Mouse (Mus musculus): ENCODE results near the gene Nfib.

Gene Nfib

GRCm38 (mm10) chr4:82464051-82464632, 241.4 kb downstream of the Nfib start:
- DNase-seq (ENCODE audit: low spot score) = peak; percentile 35

DNA sequence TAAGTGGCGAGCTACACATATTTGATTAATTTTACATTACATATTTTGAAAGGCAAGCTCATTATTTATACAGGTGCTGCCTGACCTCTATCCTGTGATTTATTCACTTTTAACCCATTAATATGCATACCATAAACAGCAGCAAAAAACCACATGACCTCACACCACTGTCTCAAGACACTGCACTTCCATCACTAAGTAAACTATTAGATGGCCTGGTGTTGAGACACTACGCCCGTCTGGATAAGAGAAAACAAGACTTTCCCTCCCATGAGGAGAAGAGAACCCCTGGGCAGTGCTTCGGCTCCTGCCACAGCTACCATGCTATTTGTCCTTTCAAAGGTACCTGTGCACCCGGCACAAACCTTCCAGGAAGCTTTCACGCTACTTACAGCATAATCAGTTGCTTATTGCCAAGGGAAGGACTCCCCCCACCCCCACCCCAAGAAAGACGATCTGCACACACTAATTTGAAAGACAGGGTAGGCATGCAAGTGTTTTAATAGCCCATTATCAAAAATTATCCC, 242.3 kb downstream of the Nfib start:
- no peak for DNase-seq (ENCODE audit: low spot score)

DNA sequence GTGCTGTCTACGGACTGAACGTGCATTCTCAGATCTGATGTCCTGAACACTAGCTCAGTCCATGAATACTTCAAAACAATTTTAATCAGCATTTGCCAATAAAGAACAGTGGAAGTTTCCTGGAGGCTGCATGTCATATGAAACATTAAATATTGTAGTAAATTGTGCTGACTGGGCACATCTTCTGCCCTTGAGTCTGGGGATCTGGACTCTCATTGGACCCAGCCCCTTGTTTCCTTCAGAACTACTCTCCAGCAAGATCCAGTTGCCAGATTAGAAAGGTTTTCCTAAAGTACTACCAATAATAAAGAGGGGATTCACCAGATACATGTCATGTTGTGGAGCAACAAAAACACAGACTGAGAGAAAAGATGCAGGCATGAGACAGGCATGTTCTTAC, 243.9 kb downstream of the Nfib start:
- DNase-seq (ENCODE audit: low spot score) = no peak

DNA sequence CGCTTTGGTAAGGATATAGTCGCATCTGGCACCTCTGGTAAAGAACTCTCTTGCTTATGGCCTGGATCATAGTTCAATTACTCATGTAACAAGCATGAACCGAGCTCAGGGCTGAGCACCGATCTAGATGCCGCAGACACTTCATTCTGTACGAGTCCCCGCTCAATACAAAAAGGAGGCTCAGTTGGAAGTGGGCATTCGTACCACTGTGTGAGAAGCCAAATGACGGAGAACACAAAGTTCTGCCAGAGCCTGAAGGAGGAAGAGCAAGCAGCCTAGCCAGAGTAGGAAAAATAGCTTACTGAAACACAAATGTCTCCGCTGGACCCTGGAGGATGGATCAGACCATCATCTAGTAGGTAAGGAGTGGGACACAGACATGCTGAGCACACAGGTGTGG, 246.7 kb downstream of the Nfib start:
- no peak for DNase-seq (ENCODE audit: low spot score)

DNA sequence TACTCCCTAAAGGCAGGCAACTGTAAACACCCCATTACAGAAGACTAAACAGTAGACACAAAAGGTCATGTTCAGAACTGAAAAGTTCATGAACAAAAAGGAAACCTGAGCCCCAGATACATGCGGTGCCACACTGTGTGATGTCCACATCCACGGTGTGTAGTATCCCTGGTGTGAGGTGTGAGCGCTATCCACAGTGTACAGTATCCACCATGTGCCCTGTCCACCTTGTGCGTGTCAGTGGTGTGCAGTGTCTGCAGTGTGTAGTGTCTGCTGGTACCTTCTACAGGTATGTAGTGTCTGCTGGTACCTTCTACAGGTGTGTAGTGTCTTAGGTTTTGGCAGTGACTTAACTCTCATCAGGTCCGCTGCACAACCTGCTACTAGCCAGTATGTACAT, 248.6 kb downstream of the Nfib start:
- no peak for DNase-seq (ENCODE audit: low spot score)

DNA sequence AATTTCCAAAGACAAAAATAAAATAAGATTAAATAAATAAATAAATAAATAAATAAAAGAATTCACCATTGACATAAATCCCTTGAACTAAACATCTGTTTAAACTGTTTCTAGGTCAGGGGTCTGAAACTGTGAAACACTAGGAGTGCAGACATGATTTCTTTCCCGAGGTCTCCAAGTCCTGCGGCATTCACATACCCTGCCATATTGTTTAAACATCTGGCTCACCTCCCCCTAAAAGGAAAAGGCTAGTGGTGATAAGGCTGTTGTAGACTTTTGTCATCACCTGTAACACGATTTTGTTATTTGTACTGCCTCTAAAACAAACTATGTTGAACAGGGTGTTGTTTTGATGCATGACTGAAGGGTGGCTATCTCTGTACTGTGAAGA, 249.2 kb downstream of the Nfib start:
- no peak for DNase-seq (ENCODE audit: low spot score)

DNA sequence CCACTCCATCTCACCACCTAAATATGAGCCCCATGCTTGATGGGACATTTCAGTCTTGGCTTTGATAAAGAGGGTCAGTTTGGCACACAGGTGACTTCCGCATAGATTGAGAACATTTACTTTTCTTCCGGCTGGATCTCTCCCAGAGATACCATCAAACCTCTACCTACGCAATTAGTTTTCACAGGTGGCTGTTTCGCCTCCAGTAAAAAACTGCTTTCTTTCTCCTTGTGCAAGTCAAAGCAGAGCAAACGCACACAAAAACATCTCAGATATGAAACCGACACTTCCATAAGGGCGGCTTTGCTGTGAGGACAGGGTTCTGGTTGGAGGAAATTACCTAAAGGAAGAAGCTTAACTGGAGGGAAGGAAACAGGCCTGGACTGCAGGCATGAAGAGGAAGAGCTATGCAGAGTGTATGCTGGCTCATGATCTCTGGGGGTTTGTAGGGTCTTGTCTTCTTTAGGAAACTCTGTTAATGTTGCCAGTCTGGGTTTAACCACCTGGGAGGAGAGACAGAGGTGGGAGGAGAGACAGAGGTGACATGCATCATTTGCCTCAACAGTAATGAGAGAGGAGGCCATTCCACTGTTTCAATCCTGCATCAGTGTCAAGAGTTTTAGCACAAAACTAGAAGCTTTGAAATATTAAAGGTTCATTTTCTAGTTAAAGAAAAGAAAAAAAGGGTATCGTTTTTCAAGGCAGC, 249.8 kb downstream of the Nfib start:
- no peak for DNase-seq (ENCODE audit: low spot score)

- no peak for DNase-seq (ENCODE audit: low spot score)
These were observed 250.6 kb downstream of the Nfib start for GRCm38 (mm10) chr4:82454989-82455388.

- DNase-seq (ENCODE audit: low spot score) = no peak
These were observed 252.2 kb downstream of the Nfib start for GRCm38 (mm10) chr4:82453341-82453740.

- no peak for DNase-seq (ENCODE audit: low spot score)
These were observed 252.6 kb downstream of the Nfib start for GRCm38 (mm10) chr4:82452905-82453304.

- DNase-seq (ENCODE audit: low spot score) = peak; percentile 55
These were observed 258.4 kb downstream of the Nfib start for GRCm38 (mm10) chr4:82447061-82447671.

- DNase-seq (ENCODE audit: low spot score) = no peak
These were observed 261.5 kb downstream of the Nfib start for GRCm38 (mm10) chr4:82444078-82444477.

GRCm38 (mm10) chr4:82443441-82443840, 262.1 kb downstream of the Nfib start:
- no peak for DNase-seq (ENCODE audit: low spot score)

GRCm38 (mm10) chr4:82443003-82443402, 262.5 kb downstream of the Nfib start:
- no peak for DNase-seq (ENCODE audit: low spot score)

DNA sequence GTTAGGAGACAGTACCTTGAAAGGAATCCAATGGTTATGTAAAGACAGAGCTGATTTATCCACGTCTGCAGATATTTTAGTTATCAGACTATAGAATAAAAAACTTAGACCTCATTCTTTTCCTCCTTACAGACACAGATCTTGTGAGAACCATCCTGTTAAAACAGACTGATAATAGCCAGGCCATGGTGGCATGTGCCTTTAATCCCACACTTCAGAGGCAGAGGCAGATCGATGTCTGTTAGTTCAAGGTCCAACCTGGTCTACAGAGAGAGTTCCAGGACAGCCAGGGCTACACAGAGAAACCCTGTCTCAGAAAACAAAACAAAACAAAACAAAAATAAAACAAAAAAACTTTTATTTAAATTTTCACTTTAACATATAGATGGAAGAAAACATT, 264.9 kb downstream of the Nfib start:
- DNase-seq (ENCODE audit: low spot score) = no peak

DNA sequence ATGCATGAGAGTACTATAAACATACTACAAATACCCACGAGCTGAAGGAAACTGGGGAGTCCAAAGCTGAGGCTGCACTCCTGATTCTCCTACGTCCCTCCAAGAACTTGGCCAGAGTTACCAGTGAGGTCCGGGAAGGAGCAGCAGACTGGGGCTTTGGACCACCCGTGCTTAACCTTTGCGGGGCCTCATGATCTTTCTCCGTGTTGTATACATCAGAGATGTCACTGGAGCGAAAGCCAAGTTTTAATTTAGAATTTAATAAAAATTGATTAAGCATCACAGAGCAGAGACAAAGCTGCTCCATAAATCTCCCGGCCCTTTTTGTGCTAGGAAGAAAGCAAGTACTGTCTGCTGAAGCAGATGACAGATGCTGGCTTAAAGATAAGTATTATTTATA, 265.7 kb downstream of the Nfib start:
- DNase-seq (ENCODE audit: low spot score) = no peak

DNA sequence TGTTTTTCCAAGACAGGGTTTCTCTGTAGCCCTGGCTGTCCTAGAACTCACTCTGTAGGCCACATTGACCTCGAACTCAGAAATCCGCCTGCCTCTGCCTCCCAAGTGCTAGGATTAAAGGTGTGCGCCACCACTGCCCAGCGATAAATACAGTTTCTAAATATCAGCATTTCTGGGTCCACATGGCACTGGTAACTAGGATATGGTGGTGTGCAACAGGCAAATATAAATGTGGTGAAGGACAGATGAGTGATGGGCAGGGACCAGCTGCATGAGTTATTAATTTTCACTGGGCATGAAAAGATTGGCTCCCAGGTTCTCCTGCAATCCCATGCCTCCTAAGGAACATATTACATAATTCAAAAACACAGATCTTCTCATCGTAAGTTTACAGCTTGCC, 266.9 kb downstream of the Nfib start:
- DNase-seq (ENCODE audit: low spot score) = no peak

GRCm38 (mm10) chr4:82437533-82438318, 267.8 kb downstream of the Nfib start:
- DNase-seq (ENCODE audit: low spot score) = no peak

DNA sequence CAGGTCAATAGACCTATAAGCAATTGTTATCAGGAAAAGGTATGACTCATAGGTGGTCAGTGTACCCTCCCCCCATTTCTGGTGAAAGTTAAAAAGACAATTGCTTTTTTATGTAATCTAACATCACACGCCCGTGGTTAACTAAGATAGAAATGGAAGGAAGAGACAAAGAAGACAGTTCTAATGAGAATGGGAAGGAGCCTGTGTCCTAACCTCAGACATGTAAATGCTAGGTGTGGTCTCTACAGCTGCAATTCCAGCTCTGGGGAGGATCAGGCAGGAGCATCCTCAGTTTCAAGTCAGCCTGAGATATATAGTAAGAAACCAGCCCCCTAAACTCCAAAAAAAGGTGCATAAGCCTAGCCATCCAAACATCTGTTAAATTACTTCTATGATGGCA, 268.9 kb downstream of the Nfib start:
- no peak for DNase-seq (ENCODE audit: low spot score)

DNA sequence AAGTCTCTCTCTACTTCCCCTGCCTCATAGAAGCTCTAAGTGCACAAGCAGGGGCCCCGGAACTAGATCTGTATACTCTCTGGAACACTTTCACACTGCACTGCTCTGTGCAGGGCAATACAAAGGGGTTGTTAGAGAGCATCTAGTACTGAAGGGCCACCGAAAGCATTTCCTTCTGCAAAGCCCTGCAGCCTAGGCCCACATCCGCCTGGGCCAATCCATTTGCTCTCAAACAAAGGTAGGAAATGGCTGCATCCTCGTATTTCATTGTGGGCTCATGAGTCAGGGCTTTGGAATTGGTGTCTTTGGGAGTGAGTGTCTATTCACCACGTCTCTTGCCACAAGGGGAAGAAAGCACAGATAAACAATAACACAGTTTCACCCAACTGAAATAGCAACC, 269.8 kb downstream of the Nfib start:
- DNase-seq (ENCODE audit: low spot score) = no peak

- DNase-seq (ENCODE audit: low spot score) = no peak
These were observed 271.4 kb downstream of the Nfib start for GRCm38 (mm10) chr4:82433926-82434705.

GRCm38 (mm10) chr4:82431831-82432230, 273.7 kb downstream of the Nfib start:
- DNase-seq (ENCODE audit: low spot score) = no peak
